ENCODE assay signal across 18 mouse cellular contexts in the genomic region with DNA sequence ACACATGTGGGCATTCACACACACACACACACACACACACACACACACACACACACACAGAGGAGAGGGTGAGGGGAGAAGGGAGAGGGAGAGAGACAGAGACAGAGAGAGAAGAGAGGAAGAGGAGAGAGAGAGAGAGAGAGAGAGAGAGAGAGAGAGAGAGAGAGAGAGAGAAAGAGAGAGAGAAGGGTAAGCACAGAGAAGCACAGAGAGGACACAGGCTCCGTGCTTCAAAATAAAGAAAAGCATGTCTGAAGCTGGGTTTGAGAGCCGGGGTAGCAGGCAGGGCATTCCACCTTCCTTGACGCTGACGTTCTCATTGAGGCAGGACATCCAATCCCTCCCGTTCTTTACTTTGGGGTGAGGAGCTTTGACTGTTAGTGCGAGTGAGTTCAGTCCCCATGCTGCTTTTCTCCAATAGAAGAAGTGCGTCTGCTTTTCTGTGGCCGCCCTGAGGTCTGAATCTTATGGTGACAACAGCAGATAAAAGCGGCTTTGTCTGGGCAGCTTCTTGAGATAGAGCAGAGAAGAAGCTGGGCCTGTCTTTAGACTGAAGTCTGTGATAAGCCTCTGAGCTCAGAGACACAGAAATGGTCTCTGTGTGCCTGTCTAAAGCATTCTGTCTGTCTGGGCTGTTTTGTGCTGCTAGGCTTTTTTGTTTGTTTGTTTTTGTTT. TPM values are rescaled to one million over a fixed set of nuclear protein-coding genes. Genes with fewer than 3 reads are reported as not detected.
DNase-seq lines count a peak whose midpoint lies in the region; ATAC-seq and TF ChIP-seq lines count a peak whose summit lies in the region.
"Had no signal": no experiment of that assay in that cellular context is flagged by ENCODE, and none has a peak within 500 bp of the region (broad histone marks: within the 10 kb centered on the region; RNA-seq: fewer than 3 reads in every experiment).

No protein-coding gene starts in this region.

- no peak for DNase-seq in heart, adult 18-20 months
- DNase-seq in c-Kit-positive CD71-positive TER-119-negative erythroid progenitor cells, embryonic 14.5 days (ENCODE audit: low read depth), result peak; percentile 65
- DNase-seq in liver, adult 2 months (ENCODE audit: extremely low read depth, low read depth, low spot score), result no peak
- DNase-seq in adrenal gland, adult (ENCODE audit: inconsistent age in 2 of 2, low spot score in 1 of 2), result no peak
- DNase-seq in kidney, adult 11 months, result no peak
- DNase-seq: B cell, adult 2 months; cerebellum, adult 11-12 months; gastrocnemius, postnatal 14 days; lung, postnatal 36 days; retina, postnatal 1 day; right cerebral cortex, postnatal 4 days had no signal

- no peaks in the 10 kb centered on the region for H3K79me2 ChIP-seq in liver, adult 2 months (ENCODE audit: control insufficient read depth, insufficient read depth, low read length)

- no peak; the same call in 1 of the 2 replicates for ATAC-seq in heart, embryonic 13.5 days (ENCODE audit: extremely low read depth, insufficient number of reproducible peaks, low FRiP score, low TSS enrichment)
- ATAC-seq in megakaryocyte progenitor cell, adult 5-6 weeks (replicated peaks; ENCODE audit: poor library complexity), result peak; percentile 82
- ATAC-seq: forebrain, embryonic 13.5 days had no signal

- no peak for TF ChIP-seq CTCF in liver, adult 2 months (IDR thresholded peaks at IDR 0.05; ENCODE audit: low read depth, low read length)

- H3K27me3 ChIP-seq in heart, embryonic 13.5 days (replicated peaks), result no peaks in the 10 kb centered on the region
- no peaks in the 10 kb centered on the region for H3K27me3 ChIP-seq in liver, adult 2 months (ENCODE audit: control insufficient read depth, insufficient read depth, low read length)
- H3K27me3 ChIP-seq: embryonic facial prominence, embryonic 13.5 days; forebrain, embryonic 13.5 days; limb, embryonic 15.5 days; midbrain, embryonic 12.5 days; neural tube, embryonic 15.5 days had no signal

- H3K4me2 ChIP-seq in heart, embryonic 13.5 days, result peak overlapping the region; percentile 38
- H3K4me2 ChIP-seq: embryonic facial prominence, embryonic 13.5 days; forebrain, embryonic 13.5 days; limb, embryonic 15.5 days; midbrain, embryonic 12.5 days; neural tube, embryonic 15.5 days had no signal

- H3K27ac ChIP-seq in heart, embryonic 13.5 days (replicated peaks), result peak overlapping the region; percentile 33
- peak overlapping the region; percentile 90 for H3K27ac ChIP-seq in liver, adult 2 months (replicated peaks; ENCODE audit: insufficient read depth, low read depth, low read length)
- H3K27ac ChIP-seq: embryonic facial prominence, embryonic 13.5 days; forebrain, embryonic 13.5 days; limb, embryonic 15.5 days; midbrain, embryonic 12.5 days; neural tube, embryonic 15.5 days had no signal

- no peaks in the 10 kb centered on the region for H3K9me3 ChIP-seq in heart, embryonic 13.5 days
- H3K9me3 ChIP-seq: embryonic facial prominence, embryonic 13.5 days; forebrain, embryonic 13.5 days; limb, embryonic 15.5 days; midbrain, embryonic 12.5 days; neural tube, embryonic 15.5 days had no signal

- peak overlapping the region; percentile 57; the same call in 1 of the 2 replicates for H3K9ac ChIP-seq in heart, embryonic 13.5 days
- no peak overlapping the region for H3K9ac ChIP-seq in liver, adult 2 months (ENCODE audit: low read depth, low read length)
- H3K9ac ChIP-seq: embryonic facial prominence, embryonic 13.5 days; forebrain, embryonic 13.5 days; limb, embryonic 15.5 days; midbrain, embryonic 12.5 days; neural tube, embryonic 15.5 days had no signal

- peaks cover 28% of the 10 kb centered on the region for H3K4me1 ChIP-seq in heart, embryonic 13.5 days
- H3K4me1 ChIP-seq in liver, adult 2 months (ENCODE audit: control insufficient read depth, insufficient read depth, low read length), result peaks cover 14% of the 10 kb centered on the region
- H3K4me1 ChIP-seq: embryonic facial prominence, embryonic 13.5 days; forebrain, embryonic 13.5 days; midbrain, embryonic 12.5 days; neural tube, embryonic 15.5 days had no signal

- WGBS in heart, embryonic 13.5 days, result 14% methylated on average over 9 of the region's 9 CpGs
- 69% methylated on average over 9 of the region's 9 CpGs for WGBS in liver, adult 2 months

- no peaks in the 10 kb centered on the region for H3K36me3 ChIP-seq in heart, embryonic 13.5 days
- no peaks in the 10 kb centered on the region for H3K36me3 ChIP-seq in liver, adult 2 months (ENCODE audit: control insufficient read depth, insufficient read depth, low read length)
- H3K36me3 ChIP-seq: embryonic facial prominence, embryonic 13.5 days; limb, embryonic 15.5 days; midbrain, embryonic 12.5 days; neural tube, embryonic 15.5 days had no signal

- peak overlapping the region; percentile 12; the same call in 1 of the 2 replicates for H3K4me3 ChIP-seq in heart, embryonic 13.5 days
- H3K4me3 ChIP-seq in liver, adult 2 months (ENCODE audit: insufficient read depth, low read depth, low read length), result no peak overlapping the region
- H3K4me3 ChIP-seq: embryonic facial prominence, embryonic 13.5 days; forebrain, embryonic 13.5 days; limb, embryonic 15.5 days; midbrain, embryonic 12.5 days; neural tube, embryonic 15.5 days had no signal

- TF ChIP-seq POLR2A in liver, adult 2 months (IDR thresholded peaks at IDR 0.05; ENCODE audit: extremely low read depth, insufficient read depth, low read length), result no peak

RNA-seq across cellular contexts. Expression of gene Slc20a1, which starts 35.4 kb away (rescaled TPM):
- 24.9 and 29.9 TPM in 2 replicates for polyA plus RNA-seq in heart, embryonic 13.5 days (2015; fragmentation: Nextera tagmentation; extraction: Ambion mirVana)
- 10 to 100 TPM; 12.4 to 13.9 TPM for total RNA-seq in heart, adult 18-20 months (2021)
- total RNA-seq in liver, adult 2 months (2014; rRNA removed), result 24.9 and 36.0 TPM in 2 replicates
- 7.8 and 9.4 TPM in 2 replicates for polyA plus RNA-seq in liver, adult 2 months (2012; rRNA removed)
- total RNA-seq in megakaryocyte progenitor cell, adult 5-6 weeks (2015), result 28.0 and 33.5 TPM in 2 replicates
- total RNA-seq in megakaryocyte progenitor cell, adult 5-6 weeks (2017), result 69.5 and 92.2 TPM in 2 replicates
